Mouse (Mus musculus) monocyte, adult 2 months (primary cell): ENCODE results near the gene Gm45337.
"Not testable (repeated sequence)": the region's sequence is repeated elsewhere in the genome, so short reads cannot be mapped to it uniquely, and the experiment has no call there.

Experiments
- DNase-seq, 2 experiments: peaks; one replicate each; pipeline ENCODE4 v3.0.0; 2022; ENCODE audit warnings: low spot score in 2 of 2, low read depth in 1 of 2

Gene Gm45337

GRCm38 (mm10) chr7:142144507-142144906, at the start of gene Gm45337:
Gene Gm45337, minus strand, starts transcription at chr7:142144607.
- no peak for DNase-seq

- DNase-seq = no peak
These were observed 45.9 kb upstream of the Gm45337 start, which contains the start of gene Gm10153 for GRCm38 (mm10) chr7:142190289-142190688. Gene Gm10153, minus strand, starts transcription at chr7:142190389.

GRCm38 (mm10) chr7:142188156-142188555, 43.7 kb upstream of the Gm45337 start:
- DNase-seq = no peak

GRCm38 (mm10) chr7:142181021-142181420, 36.6 kb upstream of the Gm45337 start:
- DNase-seq = no peak

GRCm38 (mm10) chr7:142178685-142179084, 34.3 kb upstream of the Gm45337 start:
- DNase-seq = no peak

GRCm38 (mm10) chr7:142175905-142176304, 31.5 kb upstream of the Gm45337 start, which contains the start of gene Krtap5-2:
Gene Krtap5-2, minus strand, starts transcription at chr7:142176005.
- DNase-seq = not testable (repeated sequence)

GRCm38 (mm10) chr7:142169836-142170235, 25.4 kb upstream of the Gm45337 start:
- DNase-seq = no peak

GRCm38 (mm10) chr7:142165639-142166038, 21.2 kb upstream of the Gm45337 start, which contains the start of gene Gm4553:
Gene Gm4553, minus strand, starts transcription at chr7:142165739.
- DNase-seq = not testable (repeated sequence)

- no peak for DNase-seq
These were observed 15.0 kb upstream of the Gm45337 start for GRCm38 (mm10) chr7:142159366-142159765.

GRCm38 (mm10) chr7:142157013-142157412, 12.6 kb upstream of the Gm45337 start, which contains the start of gene Gm29735:
Gene Gm29735, minus strand, starts transcription at chr7:142157113.
- not testable (repeated sequence) for DNase-seq

- DNase-seq = no peak
These were observed 10.9 kb upstream of the Gm45337 start for GRCm38 (mm10) chr7:142155308-142155707.

- DNase-seq = no peak
These were observed 7.8 kb upstream of the Gm45337 start for GRCm38 (mm10) chr7:142152191-142152590.

GRCm38 (mm10) chr7:142148633-142149032, 4.2 kb upstream of the Gm45337 start:
- no peak for DNase-seq

- DNase-seq = no peak
These were observed 1.6 kb upstream of the Gm45337 start for GRCm38 (mm10) chr7:142146033-142146432.

GRCm38 (mm10) chr7:142145413-142145940, 1.1 kb upstream of the Gm45337 start:
- no peak for DNase-seq

- not testable (repeated sequence) for DNase-seq
These were observed 849 bp downstream of the Gm45337 start for GRCm38 (mm10) chr7:142143506-142144010.

GRCm38 (mm10) chr7:142140696-142141095, 3.7 kb downstream of the Gm45337 start:
- DNase-seq = no peak

GRCm38 (mm10) chr7:142135934-142136333, 8.5 kb downstream of the Gm45337 start, which contains the start of gene Gm39115:
Gene Gm39115, minus strand, starts transcription at chr7:142136034.
- DNase-seq = not testable (repeated sequence)

GRCm38 (mm10) chr7:142134206-142134995, 10.0 kb downstream of the Gm45337 start:
- no peak for DNase-seq

GRCm38 (mm10) chr7:142128843-142129242, 15.6 kb downstream of the Gm45337 start:
- no peak for DNase-seq

- DNase-seq = not testable (repeated sequence)
These were observed 23.8 kb downstream of the Gm45337 start, which contains the start of gene Gm45618 for GRCm38 (mm10) chr7:142120629-142121028. Gene Gm45618, minus strand, starts transcription at chr7:142120729.

- no peak for DNase-seq
These were observed 24.8 kb downstream of the Gm45337 start for GRCm38 (mm10) chr7:142119632-142120031.
